Mouse (Mus musculus) brain, embryonic 14.5 days (tissue): ENCODE results near the gene Ccnl2.

Experiments
- CTCF ChIP-seq: fragments of 200-500 bp; IDR thresholded peaks from 2 replicates; pipeline ENCODE4 v1.5.1; 2012; ENCODE audit warnings: inconsistent platforms, mild to moderate bottlenecking, moderate library complexity, borderline replicate concordance; ENCODE audit not compliant: insufficient read depth, insufficient read length; ENCODE audit errors: extremely low read depth
- POLR2A ChIP-seq: fragments of 200-500 bp; IDR thresholded peaks from 2 replicates; pipeline ENCODE4 v1.6.1; 2012; ENCODE audit warnings: mild to moderate bottlenecking, inconsistent platforms, borderline replicate concordance; ENCODE audit not compliant: poor library complexity, insufficient read depth, insufficient read length, severe bottlenecking; ENCODE audit errors: extremely low read depth

- no peak for TF ChIP-seq CTCF
- TF ChIP-seq POLR2A = no peak
These were observed 39.7 kb downstream of the Ccnl2 start for GRCm38 (mm10) chr4:155851951-155852411.
